Mouse (Mus musculus) lung, embryonic 14.5 days (tissue): Measurements from ENCODE around the gene Wrap53. TPM values are rescaled to one million over a fixed set of nuclear protein-coding genes. Genes with fewer than 3 reads are reported as not detected.
"Not testable (repeated sequence)": the region's sequence is repeated elsewhere in the genome, so short reads cannot be mapped to it uniquely, and the experiment has no call there.

Experiments used
- ATAC-seq: fragments of 200-750 bp; cut with Nextera tagmentation; 2 replicates; pipeline ENCODE4 v1.8.0; 2017; ENCODE audit warnings: mild to moderate bottlenecking, moderate TSS enrichment, moderate library complexity; ENCODE audit not compliant: insufficient read depth
- DNase-seq: peaks from one replicate; pipeline ENCODE4 v3.0.0-alpha.2; 2015
- H3K27ac ChIP-seq: fragments of 300-500 bp; sonication (generic); 2 replicates; pipeline ENCODE4 v1.5.1; 2014; ENCODE audit warnings: low read depth, mild to moderate bottlenecking, moderate library complexity
- H3K27me3 ChIP-seq: fragments of 300-500 bp; sonication (generic); 2 replicates; pipeline ENCODE4 v1.6.1; 2014; ENCODE audit warnings: low read length, control low read depth; ENCODE audit not compliant: insufficient read depth
- H3K36me3 ChIP-seq: fragments of 300-500 bp; sonication (generic); 2 replicates; pipeline ENCODE4 v1.6.1; 2014; ENCODE audit warnings: control low read depth; ENCODE audit not compliant: insufficient read depth
- H3K4me1 ChIP-seq: fragments of 300-500 bp; sonication (generic); 2 replicates; pipeline ENCODE4 v1.6.1; 2014; ENCODE audit warnings: antibody characterized with exemption, control low read depth; ENCODE audit not compliant: insufficient read depth
- H3K4me2 ChIP-seq: fragments of 300-500 bp; sonication (generic); 2 replicates; pipeline ENCODE4 v1.6.1; 2014; ENCODE audit warnings: mild to moderate bottlenecking
- H3K4me3 ChIP-seq: fragments of 300-500 bp; sonication (generic); 2 replicates; pipeline ENCODE4 v1.5.1; 2014; ENCODE audit warnings: low read depth, low read length
- H3K9ac ChIP-seq: fragments of 300-500 bp; sonication (generic); 2 replicates; pipeline ENCODE4 v1.6.1; 2014
- H3K9me3 ChIP-seq: fragments of 300-500 bp; sonication (generic); 2 replicates; pipeline ENCODE4 v1.6.1; 2016; ENCODE audit warnings: low read depth, low read length, control low read depth
- CTCF ChIP-seq: IDR thresholded peaks from 2 replicates; pipeline ENCODE4 v1.5.1; 2016; ENCODE audit warnings: antibody characterized with exemption, low read depth
- WGBS: fragments of 180-500 bp; shearing (Covaris S2); extraction: QIAGEN DNeasy Blood & Tissue Kit; methylation state at CpG from one replicate; pipeline ENCODE4 v1.1.7; 2014; 5-methylcytosine and 5-hydroxymethylcytosine counted together
- polyA plus RNA-seq: library from polyadenylated mRNA; unstranded; fragments of >200 nt; fragmentation: Nextera tagmentation; extraction: Ambion mirVana; gene quantifications from 2 replicates; pipeline ENCODE4 v1.2.1, GENCODE M21; 2014

Wrap53 gene
- polyA plus RNA-seq, 1 experiment from 2014 or later, result 33.6 TPM

DNA sequence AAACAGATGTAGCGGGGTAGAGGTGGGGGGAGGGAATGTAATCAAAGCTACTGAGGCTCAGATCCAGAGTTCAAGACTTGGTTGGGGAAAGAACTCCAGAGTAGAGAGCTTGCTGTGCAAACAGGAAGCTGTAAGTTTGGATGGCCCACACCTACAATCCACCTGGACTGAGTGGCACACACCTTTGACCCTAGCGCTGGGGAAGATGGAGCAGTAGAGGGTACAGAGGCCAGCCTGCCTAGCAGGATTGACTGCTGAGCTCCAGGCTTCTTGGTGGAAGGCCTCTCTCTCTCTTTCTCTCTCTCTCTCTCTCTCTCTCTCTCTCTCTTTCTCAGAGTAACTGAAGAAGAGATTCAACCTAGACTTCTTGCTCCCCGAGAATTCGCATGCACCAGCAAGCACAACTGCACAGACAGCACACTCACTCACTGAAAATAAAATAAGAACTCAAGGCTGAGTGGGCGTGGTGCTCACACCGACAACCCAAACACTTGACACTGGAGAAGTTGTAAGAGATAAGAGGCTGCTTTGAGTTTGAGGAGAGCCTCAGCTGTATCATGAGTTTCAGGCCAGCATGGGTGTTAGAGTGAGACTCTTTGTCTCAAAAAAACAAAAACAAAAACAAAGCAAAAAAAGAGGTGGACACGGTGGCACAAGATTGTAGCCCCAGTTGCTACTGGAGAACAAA is 40.5 kb upstream of the Wrap53 start:
- 62% methylated on average over 7 of the region's 7 CpGs for WGBS
- ATAC-seq (no peak), DNase-seq (no peak)
- no peaks in the 10 kb centered on the region for H3K36me3 ChIP-seq
- no peak overlapping the region for H3K4me3 ChIP-seq
- no peak overlapping the region for H3K27ac ChIP-seq
- no peaks in the 10 kb centered on the region for H3K4me1 ChIP-seq
- no peak overlapping the region for H3K9ac ChIP-seq
- H3K27me3 ChIP-seq, result peaks cover 4% of the 10 kb centered on the region; the same call in 1 of the 2 replicates
- no peaks in the 10 kb centered on the region for H3K9me3 ChIP-seq
- TF ChIP-seq CTCF, result no peak
- no peak overlapping the region for H3K4me2 ChIP-seq

DNA sequence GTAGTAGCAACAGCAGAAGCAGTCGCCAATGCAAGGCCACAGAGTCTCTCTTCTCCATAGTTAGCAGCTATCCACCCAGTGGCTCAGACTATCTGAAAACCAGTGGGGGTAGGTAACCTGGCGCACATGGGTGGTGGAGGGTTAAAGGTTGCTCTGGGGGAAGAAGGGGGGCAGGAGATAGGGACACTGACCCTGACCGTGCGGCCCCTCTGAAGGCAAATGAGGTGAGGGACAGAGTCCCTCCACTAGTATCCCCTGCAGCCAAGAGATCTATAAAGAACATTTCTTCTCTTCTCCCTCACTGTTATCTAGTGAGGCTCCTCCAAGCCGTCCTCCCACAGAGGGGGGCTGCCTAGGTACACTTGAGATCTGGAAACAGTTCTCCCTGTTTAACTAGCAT is 37.8 kb upstream of the Wrap53 start, which contains the start of gene Shbg:
Gene Shbg, minus strand, starts transcription at position 101 of the 400 bp plus-strand sequence.
- peaks cover 4% of the 10 kb centered on the region; the same call in 1 of the 2 replicates for H3K27me3 ChIP-seq
- no peak for DNase-seq
- WGBS, result 53% methylated on average over 5 of the region's 5 CpGs
- no peaks in the 10 kb centered on the region for H3K9me3 ChIP-seq
- TF ChIP-seq CTCF, result no peak
- H3K4me3 ChIP-seq, result no peak within 1 kb of the TSS
- H3K27ac ChIP-seq, result no peak within 1 kb of the TSS
- H3K4me1 ChIP-seq, result 0 out of 2 replicates have a peak, but pooled peaks cover 5% of the 10 kb centered on the region
- no peak within 1 kb of the TSS for H3K9ac ChIP-seq
- H3K36me3 ChIP-seq, result no peaks in the 10 kb centered on the region
- no peak within 1 kb of the TSS for H3K4me2 ChIP-seq
- no peak for ATAC-seq

DNA sequence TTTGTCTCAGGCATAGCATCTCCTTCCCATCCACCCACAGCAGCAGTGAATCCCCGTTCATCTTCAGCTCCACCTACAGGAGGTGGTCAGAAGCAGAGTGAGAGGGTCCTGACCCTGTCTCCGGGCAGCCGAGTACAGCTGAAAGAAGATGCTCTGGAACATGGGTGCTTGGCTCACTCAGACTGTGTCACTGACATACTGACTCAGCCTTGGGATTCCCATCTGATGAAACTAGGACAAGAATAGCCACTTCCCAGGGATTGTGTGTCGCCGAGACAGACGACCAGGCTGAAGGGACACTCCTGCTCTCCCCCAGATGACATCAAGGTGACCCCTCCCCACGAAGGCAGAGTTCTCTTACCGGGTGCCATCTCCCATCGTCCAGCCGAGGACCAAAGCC is 36.7 kb upstream of the Wrap53 start:
- no peak overlapping the region for H3K4me2 ChIP-seq
- no peak for DNase-seq
- H3K4me1 ChIP-seq, result 0 out of 2 replicates have a peak, but pooled peaks cover 5% of the 10 kb centered on the region
- WGBS, result 45% methylated on average over 10 of the region's 10 CpGs
- no peak overlapping the region for H3K27ac ChIP-seq
- TF ChIP-seq CTCF, result no peak
- H3K4me3 ChIP-seq, result no peak overlapping the region
- no peak for ATAC-seq
- peaks cover 4% of the 10 kb centered on the region; the same call in 1 of the 2 replicates for H3K27me3 ChIP-seq
- no peaks in the 10 kb centered on the region for H3K36me3 ChIP-seq
- no peaks in the 10 kb centered on the region for H3K9me3 ChIP-seq
- H3K9ac ChIP-seq, result no peak overlapping the region

DNA sequence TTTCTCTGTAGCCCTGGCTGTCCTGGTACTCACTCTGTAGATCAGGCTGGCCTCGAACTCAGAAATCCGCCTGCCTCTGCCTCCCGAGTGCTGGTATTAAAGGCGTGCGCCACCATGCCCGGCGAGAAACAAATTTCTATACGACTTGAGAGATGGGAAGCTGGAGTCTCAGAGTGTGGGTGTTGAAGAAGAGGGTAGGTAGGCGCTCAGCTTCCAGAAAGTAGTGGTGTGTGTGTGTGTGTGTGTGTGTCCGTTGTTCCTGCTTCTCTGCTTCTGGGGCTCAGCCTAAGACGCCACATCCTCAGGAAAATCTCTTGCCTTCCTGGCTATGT is 34.2 kb upstream of the Wrap53 start:
- not testable (repeated sequence) for H3K36me3 ChIP-seq, DNase-seq, H3K27ac ChIP-seq, H3K27me3 ChIP-seq, H3K9me3 ChIP-seq, ATAC-seq, H3K4me1 ChIP-seq, H3K9ac ChIP-seq
- WGBS, result 45% methylated on average over 11 of the region's 11 CpGs
- Histone ChIP-seq H3K4me2 (peak overlapping the region; percentile 45), H3K4me3 (peak overlapping the region; percentile 7)

DNA sequence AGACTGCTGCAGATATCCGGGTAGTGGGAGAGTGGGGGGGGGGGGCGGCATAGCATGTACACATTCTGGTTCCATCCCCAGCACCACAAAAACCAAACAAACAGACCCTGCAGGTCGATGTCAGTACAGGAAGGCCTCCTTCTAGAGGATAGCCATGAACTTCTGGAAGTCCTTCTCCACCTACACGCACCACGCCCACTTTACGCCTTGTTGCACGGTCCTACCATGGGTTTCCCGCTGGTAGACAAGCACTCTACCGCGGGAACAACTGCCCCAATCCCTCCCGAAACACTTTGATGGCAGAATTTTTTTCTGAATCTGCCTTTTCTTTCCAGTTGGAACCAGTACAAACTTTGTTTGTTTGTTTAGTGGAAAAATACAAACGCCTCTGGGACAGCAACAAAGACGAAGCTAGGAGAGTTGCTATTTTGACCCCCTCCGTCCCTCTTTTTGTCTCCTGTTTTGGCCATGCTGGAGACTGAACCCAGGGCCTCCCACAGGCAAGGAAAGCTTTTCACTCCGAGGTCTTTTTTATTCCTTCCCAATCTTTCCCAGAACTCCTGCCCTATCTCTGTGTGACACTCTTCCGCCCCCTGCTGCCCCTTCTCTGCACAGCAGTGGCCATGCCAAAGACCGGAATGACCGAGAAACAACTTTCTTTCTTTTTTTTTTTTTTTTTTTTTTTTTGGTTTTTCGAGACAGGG is 33.6 kb upstream of the Wrap53 start:
- WGBS, result 9% methylated on average over 19 of the region's 19 CpGs
- DNase-seq (peak; percentile 95), ATAC-seq (peak; percentile 81)
- Histone ChIP-seq H3K4me2 (peak overlapping the region; percentile 45), H3K27ac (no peak overlapping the region), H3K9me3 (no peaks in the 10 kb centered on the region), H3K36me3 (no peaks in the 10 kb centered on the region), H3K4me1 (0 out of 2 replicates have a peak, but pooled peaks cover 5% of the 10 kb centered on the region), H3K4me3 (peak overlapping the region; percentile 7), H3K27me3 (peaks cover 4% of the 10 kb centered on the region; the same call in 1 of the 2 replicates), H3K9ac (peak overlapping the region; percentile 48)
- TF ChIP-seq CTCF, result peak; percentile 87

DNA sequence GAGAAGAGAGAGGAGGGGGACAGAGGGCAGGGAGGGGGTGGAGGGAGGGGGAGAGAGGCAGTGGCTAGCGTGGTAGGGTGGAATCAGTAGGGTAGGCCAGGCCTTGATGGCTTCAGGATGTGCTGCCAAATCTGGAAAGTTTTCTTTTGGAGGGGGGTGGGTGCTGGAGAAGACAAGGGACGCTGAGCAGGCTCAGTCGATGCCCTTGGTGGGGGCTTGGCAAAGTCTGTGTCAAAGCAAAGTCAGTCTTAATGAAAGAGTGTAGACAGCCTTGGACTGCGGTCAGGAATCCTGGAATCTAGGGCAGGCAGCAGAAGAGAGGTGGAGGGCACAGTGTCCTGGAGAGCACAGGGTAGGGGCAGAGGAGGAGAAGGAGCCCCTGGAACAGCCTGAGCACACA is 30.8 kb upstream of the Wrap53 start:
- no peak overlapping the region for H3K27ac ChIP-seq
- no peak overlapping the region; the same call in 1 of the 2 replicates for H3K9ac ChIP-seq
- H3K27me3 ChIP-seq, result no peaks in the 10 kb centered on the region
- ATAC-seq (no peak), DNase-seq (no peak)
- WGBS, result 43% methylated on average over 4 of the region's 4 CpGs
- TF ChIP-seq CTCF, result no peak
- H3K4me3 ChIP-seq, result no peak overlapping the region
- H3K4me1 ChIP-seq, result 0 out of 2 replicates have a peak, but pooled peaks cover 5% of the 10 kb centered on the region
- no peaks in the 10 kb centered on the region for H3K36me3 ChIP-seq
- H3K4me2 ChIP-seq, result no peak overlapping the region
- no peaks in the 10 kb centered on the region for H3K9me3 ChIP-seq

DNA sequence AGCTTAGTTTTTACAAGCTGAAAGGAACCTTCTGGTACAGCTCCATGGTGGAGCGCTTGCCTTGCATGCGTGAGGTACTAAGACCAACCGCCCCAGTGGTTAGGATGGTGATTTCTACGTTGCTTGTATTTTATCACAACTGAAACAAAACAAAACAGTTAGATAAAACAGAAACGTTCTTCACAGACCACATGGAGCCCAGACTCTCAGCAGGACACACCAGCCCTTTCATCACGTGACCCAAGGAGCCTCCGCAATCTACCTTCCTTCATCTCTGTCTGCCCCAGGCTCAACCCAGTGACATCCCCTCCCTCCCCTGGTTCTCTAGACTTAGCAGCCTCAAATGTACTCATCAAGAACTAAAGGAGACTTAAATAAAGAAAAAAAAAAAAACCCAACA is 29.4 kb upstream of the Wrap53 start:
- Histone ChIP-seq H3K9me3 (no peaks in the 10 kb centered on the region), H3K27me3 (peaks cover 9% of the 10 kb centered on the region; the same call in 1 of the 2 replicates), H3K9ac (no peak overlapping the region), H3K4me3 (no peak overlapping the region), H3K36me3 (no peaks in the 10 kb centered on the region), H3K27ac (no peak overlapping the region), H3K4me1 (peaks cover 12% of the 10 kb centered on the region), H3K4me2 (no peak overlapping the region)
- DNase-seq (no peak), ATAC-seq (no peak)
- TF ChIP-seq CTCF, result no peak
- WGBS, result 56% methylated on average over 7 of the region's 7 CpGs
